Mouse (Mus musculus): ENCODE data around the gene Olfr281.

DNA sequence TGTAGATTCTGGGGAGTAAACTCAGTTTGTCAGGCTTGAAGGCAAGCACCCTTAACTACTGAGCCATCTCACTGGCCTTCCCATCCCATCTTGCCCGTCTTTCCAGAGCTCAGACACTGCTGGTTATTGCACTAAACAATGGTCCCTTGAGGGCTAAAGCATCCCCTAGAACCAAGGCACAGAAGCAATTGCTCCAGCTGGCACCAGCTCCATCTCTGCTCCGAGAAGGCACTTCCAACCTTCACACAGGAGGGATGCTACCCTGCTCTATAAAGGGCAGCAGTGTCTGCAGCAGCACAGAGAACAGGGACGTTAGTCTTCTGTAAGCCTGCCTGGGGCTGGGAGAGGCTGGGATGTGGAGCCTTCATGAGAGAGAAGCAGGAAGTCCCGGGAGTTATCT lies 39.7 kb downstream of the Olfr281 start, which contains the start of gene Olfr279:
- TF ChIP-seq EP300 (optimal IDR thresholded peaks at IDR 0.05) (no peak), CTCF (IDR thresholded peaks at IDR 0.05; ENCODE audit: low read depth) (no peak)

Data from stomach, postnatal 0 days (tissue).